Mouse (Mus musculus): Measurements from ENCODE around the gene Aff1. TPM values are rescaled to one million over a fixed set of nuclear protein-coding genes. Genes with fewer than 3 reads are reported as not detected.

Aff1 gene
- total and polyA plus RNA-seq, 3 experiments = 16.6 to 152 (median 51.3) TPM

DNA sequence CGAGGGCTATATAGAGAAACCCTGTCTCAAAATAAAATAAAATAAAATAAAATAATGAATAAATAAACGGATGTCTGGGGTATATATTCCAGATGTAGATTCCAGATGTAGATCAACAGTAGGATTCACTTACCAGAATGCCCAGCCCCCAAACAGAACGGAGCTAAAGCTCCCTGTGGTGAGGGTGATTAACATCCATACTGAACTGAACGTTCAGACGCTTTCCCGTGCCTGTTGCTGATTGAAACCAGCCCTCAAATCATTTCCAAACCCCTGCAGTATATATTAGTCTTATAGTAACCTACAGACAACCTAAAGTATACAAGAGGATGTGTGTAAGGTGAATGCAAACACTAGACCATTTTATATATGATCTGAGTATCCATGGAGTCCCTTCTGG, 17.7 kb upstream of the Aff1 start:
- ATAC-seq (ENCODE audit: extremely low read depth, insufficient number of reproducible peaks, low FRiP score, poor library complexity, severe bottlenecking) = no peak
- TF ChIP-seq TAL1 (conservative IDR thresholded peaks at IDR 0.05; ENCODE audit: low read depth, low read length) (no peak), GATA1 (IDR thresholded peaks at IDR 0.05; ENCODE audit: borderline replicate concordance, low read length) (no peak), POLR2AphosphoS5 (IDR thresholded peaks at IDR 0.05; ENCODE audit: insufficient replicate concordance, low read depth, low read length) (no peak), CTCF (IDR thresholded peaks at IDR 0.05; ENCODE audit: low read depth, low read length) (no peak), GATA2 (IDR thresholded peaks at IDR 0.05; ENCODE audit: borderline replicate concordance, low read depth, low read length) (no peak)
- Histone ChIP-seq H3K4me3 (ENCODE audit: low read depth, low read length) (no peak overlapping the region), H3K4me1 (ENCODE audit: insufficient read depth, low read depth, low read length) (no peaks in the 10 kb centered on the region; the same call in 1 of the 2 replicates), H3K27me3 (ENCODE audit: insufficient read depth, low read length) (peaks cover 12% of the 10 kb centered on the region; the same call in 1 of the 2 replicates), H3K36me3 (replicated peaks) (no peaks in the 10 kb centered on the region), H3K9me3 (replicated peaks) (no peaks in the 10 kb centered on the region)
- no peak for DNase-seq (ENCODE audit: low spot score)

- DNase-seq (ENCODE audit: low spot score) (no peak), ATAC-seq (ENCODE audit: extremely low read depth, insufficient number of reproducible peaks, low FRiP score, poor library complexity, severe bottlenecking) (no peak)
- no peak for TF ChIP-seq CTCF (IDR thresholded peaks at IDR 0.05; ENCODE audit: low read depth, low read length)
- no peak for TF ChIP-seq GATA2 (IDR thresholded peaks at IDR 0.05; ENCODE audit: borderline replicate concordance, low read depth, low read length)
- no peak for TF ChIP-seq TAL1 (conservative IDR thresholded peaks at IDR 0.05; ENCODE audit: low read depth, low read length)
- TF ChIP-seq GATA1 (IDR thresholded peaks at IDR 0.05; ENCODE audit: borderline replicate concordance, low read length) = no peak
- no peak for TF ChIP-seq POLR2AphosphoS5 (IDR thresholded peaks at IDR 0.05; ENCODE audit: insufficient replicate concordance, low read depth, low read length)
- peaks cover 9% of the 10 kb centered on the region; the same call in 1 of the 2 replicates for H3K27me3 ChIP-seq (ENCODE audit: insufficient read depth, low read length)
- no peaks in the 10 kb centered on the region for H3K9me3 ChIP-seq (replicated peaks)
- H3K4me3 ChIP-seq (ENCODE audit: low read depth, low read length) = no peak overlapping the region
- H3K36me3 ChIP-seq (replicated peaks) = no peaks in the 10 kb centered on the region
- no peaks in the 10 kb centered on the region; the same call in 1 of the 2 replicates for H3K4me1 ChIP-seq (ENCODE audit: insufficient read depth, low read depth, low read length)
Measured at GRCm38 (mm10) chr5:103676289-103676881, 15.8 kb upstream of the Aff1 start.

DNA sequence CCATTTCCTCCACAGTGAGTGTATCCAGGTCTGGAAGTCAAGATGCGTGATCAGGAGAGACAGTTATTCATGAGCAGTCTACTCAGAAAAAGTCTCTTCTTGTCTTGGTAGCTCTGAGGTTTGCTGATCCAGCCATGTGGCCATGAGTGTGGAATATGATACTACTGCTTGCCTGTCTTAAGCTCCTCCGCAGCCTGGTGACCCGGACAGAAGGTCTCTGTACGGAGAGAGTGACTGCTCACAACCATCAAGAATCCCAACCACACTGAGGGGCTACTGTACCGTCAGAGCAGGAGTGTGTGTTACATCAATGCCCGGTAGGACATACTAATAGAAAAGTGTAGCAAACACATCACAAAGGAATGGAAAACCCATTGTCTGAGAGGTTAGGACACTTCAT, 14.3 kb upstream of the Aff1 start:
- Histone ChIP-seq H3K4me1 (ENCODE audit: insufficient read depth, low read depth, low read length) (no peaks in the 10 kb centered on the region; the same call in 1 of the 2 replicates), H3K4me3 (ENCODE audit: low read depth, low read length) (no peak overlapping the region), H3K36me3 (replicated peaks) (no peaks in the 10 kb centered on the region), H3K27me3 (ENCODE audit: insufficient read depth, low read length) (peaks cover 14% of the 10 kb centered on the region), H3K9me3 (replicated peaks) (no peaks in the 10 kb centered on the region)
- ATAC-seq (ENCODE audit: extremely low read depth, insufficient number of reproducible peaks, low FRiP score, poor library complexity, severe bottlenecking) = no peak
- no peak for TF ChIP-seq POLR2AphosphoS5 (IDR thresholded peaks at IDR 0.05; ENCODE audit: insufficient replicate concordance, low read depth, low read length)
- no peak for TF ChIP-seq CTCF (IDR thresholded peaks at IDR 0.05; ENCODE audit: low read depth, low read length)
- TF ChIP-seq TAL1 (conservative IDR thresholded peaks at IDR 0.05; ENCODE audit: low read depth, low read length) = no peak
- TF ChIP-seq GATA1 (IDR thresholded peaks at IDR 0.05; ENCODE audit: borderline replicate concordance, low read length) = no peak
- no peak for TF ChIP-seq GATA2 (IDR thresholded peaks at IDR 0.05; ENCODE audit: borderline replicate concordance, low read depth, low read length)
- DNase-seq (ENCODE audit: low spot score) = no peak

DNA sequence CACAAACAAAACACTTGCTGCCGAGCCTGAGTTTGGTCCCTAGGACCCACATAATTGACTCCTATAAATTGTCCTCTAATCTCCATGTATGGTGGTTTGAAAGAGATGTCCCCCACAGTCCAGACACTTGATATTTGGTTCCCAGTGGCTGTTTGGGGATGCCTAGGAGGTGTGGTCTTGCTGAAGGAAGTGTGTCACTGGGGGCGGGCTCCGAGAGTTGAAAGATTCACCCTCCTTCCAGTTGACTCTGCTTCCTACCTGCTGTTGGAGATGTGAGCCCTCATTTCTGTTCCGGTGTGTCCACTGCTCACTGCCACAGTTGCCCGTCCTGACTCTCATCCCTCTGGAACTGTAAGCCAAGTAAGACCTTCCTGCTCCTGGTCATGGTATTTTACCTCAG, 13.2 kb upstream of the Aff1 start:
- peaks cover 10% of the 10 kb centered on the region; the same call in 1 of the 2 replicates for H3K27me3 ChIP-seq (ENCODE audit: insufficient read depth, low read length)
- H3K9me3 ChIP-seq (replicated peaks) = no peaks in the 10 kb centered on the region
- DNase-seq (ENCODE audit: low spot score) (no peak), ATAC-seq (ENCODE audit: extremely low read depth, insufficient number of reproducible peaks, low FRiP score, poor library complexity, severe bottlenecking) (no peak)
- no peaks in the 10 kb centered on the region; the same call in 1 of the 2 replicates for H3K4me1 ChIP-seq (ENCODE audit: insufficient read depth, low read depth, low read length)
- no peak overlapping the region for H3K4me3 ChIP-seq (ENCODE audit: low read depth, low read length)
- no peak for TF ChIP-seq CTCF (IDR thresholded peaks at IDR 0.05; ENCODE audit: low read depth, low read length)
- TF ChIP-seq GATA2 (IDR thresholded peaks at IDR 0.05; ENCODE audit: borderline replicate concordance, low read depth, low read length) = no peak
- TF ChIP-seq GATA1 (IDR thresholded peaks at IDR 0.05; ENCODE audit: borderline replicate concordance, low read length) = no peak
- no peak for TF ChIP-seq TAL1 (conservative IDR thresholded peaks at IDR 0.05; ENCODE audit: low read depth, low read length)
- TF ChIP-seq POLR2AphosphoS5 (IDR thresholded peaks at IDR 0.05; ENCODE audit: insufficient replicate concordance, low read depth, low read length) = no peak
- H3K36me3 ChIP-seq (replicated peaks) = no peaks in the 10 kb centered on the region

- DNase-seq (ENCODE audit: low spot score) = peak; percentile 68
- peak; percentile 66; the same call in 1 of the 2 replicates for ATAC-seq (ENCODE audit: extremely low read depth, insufficient number of reproducible peaks, low FRiP score, poor library complexity, severe bottlenecking)
- Histone ChIP-seq H3K4me1 (ENCODE audit: insufficient read depth, low read depth, low read length) (no peaks in the 10 kb centered on the region; the same call in 1 of the 2 replicates), H3K27me3 (ENCODE audit: insufficient read depth, low read length) (peaks cover 15% of the 10 kb centered on the region), H3K4me3 (ENCODE audit: low read depth, low read length) (no peak overlapping the region), H3K9me3 (replicated peaks) (no peaks in the 10 kb centered on the region), H3K36me3 (replicated peaks) (no peaks in the 10 kb centered on the region)
- no peak for TF ChIP-seq GATA2 (IDR thresholded peaks at IDR 0.05; ENCODE audit: borderline replicate concordance, low read depth, low read length)
- TF ChIP-seq GATA1 (IDR thresholded peaks at IDR 0.05; ENCODE audit: borderline replicate concordance, low read length) = no peak
- peak; percentile 94 for TF ChIP-seq CTCF (IDR thresholded peaks at IDR 0.05; ENCODE audit: low read depth, low read length)
- no peak for TF ChIP-seq POLR2AphosphoS5 (IDR thresholded peaks at IDR 0.05; ENCODE audit: insufficient replicate concordance, low read depth, low read length)
- TF ChIP-seq TAL1 (conservative IDR thresholded peaks at IDR 0.05; ENCODE audit: low read depth, low read length) = no peak
Measured at GRCm38 (mm10) chr5:103680381-103680780, 11.8 kb upstream of the Aff1 start.

DNA sequence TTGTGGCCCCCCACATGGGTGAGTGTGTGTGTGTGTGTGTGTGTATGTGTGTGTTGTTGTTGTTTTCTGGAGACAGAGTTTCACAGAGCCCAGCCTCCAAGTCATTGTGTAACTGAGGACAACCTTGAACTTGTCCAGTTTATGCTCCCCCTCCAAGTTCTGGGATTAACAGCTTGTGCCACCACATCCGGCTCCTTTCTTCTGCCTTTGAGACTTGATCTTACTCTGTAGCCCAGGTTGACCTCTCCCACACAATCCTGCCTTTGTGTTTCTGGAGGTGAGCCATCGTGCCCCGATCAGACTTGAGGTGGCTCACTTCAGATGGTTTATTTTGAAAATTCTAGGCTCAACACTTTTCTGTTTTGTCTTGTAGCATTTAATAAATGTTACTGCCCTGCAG, 10.3 kb upstream of the Aff1 start:
- Histone ChIP-seq H3K27me3 (ENCODE audit: insufficient read depth, low read length) (peaks cover 17% of the 10 kb centered on the region), H3K9me3 (replicated peaks) (no peaks in the 10 kb centered on the region), H3K36me3 (replicated peaks) (no peaks in the 10 kb centered on the region), H3K4me1 (ENCODE audit: insufficient read depth, low read depth, low read length) (no peaks in the 10 kb centered on the region; the same call in 1 of the 2 replicates), H3K4me3 (ENCODE audit: low read depth, low read length) (no peak overlapping the region)
- DNase-seq (ENCODE audit: low spot score) (no peak), ATAC-seq (ENCODE audit: extremely low read depth, insufficient number of reproducible peaks, low FRiP score, poor library complexity, severe bottlenecking) (no peak)
- TF ChIP-seq GATA2 (IDR thresholded peaks at IDR 0.05; ENCODE audit: borderline replicate concordance, low read depth, low read length) (no peak), POLR2AphosphoS5 (IDR thresholded peaks at IDR 0.05; ENCODE audit: insufficient replicate concordance, low read depth, low read length) (no peak), CTCF (IDR thresholded peaks at IDR 0.05; ENCODE audit: low read depth, low read length) (no peak), GATA1 (IDR thresholded peaks at IDR 0.05; ENCODE audit: borderline replicate concordance, low read length) (no peak), TAL1 (conservative IDR thresholded peaks at IDR 0.05; ENCODE audit: low read depth, low read length) (no peak)
